Mouse (Mus musculus): ENCODE results near the gene Neurl3. TPM values are rescaled to one million over a fixed set of nuclear protein-coding genes. Genes with fewer than 3 reads are reported as not detected.

Gene Neurl3
- polyA plus RNA-seq, 1 experiment = 0.11 TPM

- no peak overlapping the region for H3K4me3 ChIP-seq
- H3ac ChIP-seq (ENCODE audit: control insufficient read depth, insufficient read length) = no peak overlapping the region
- H3K79me2 ChIP-seq (ENCODE audit: control insufficient read depth, insufficient read depth) = peaks cover 7% of the 10 kb centered on the region
- no peak for TF ChIP-seq MAX (IDR thresholded peaks at IDR 0.05; ENCODE audit: low read depth)
- peak; percentile 21 for TF ChIP-seq POLR2A (IDR thresholded peaks at IDR 0.05; ENCODE audit: insufficient read length, low read depth)
- TF ChIP-seq SRF (IDR thresholded peaks at IDR 0.05; ENCODE audit: control insufficient read depth, insufficient read length, low read depth) = peak; percentile 13
- peak in 1 of 3 experiments; percentile 15 for TF ChIP-seq MYOD1 (IDR thresholded peaks at IDR 0.05; ENCODE audit: control insufficient read depth in 1 of 3, insufficient read length in 2 of 3, low read depth in 2 of 3)
- TF ChIP-seq POLR2AphosphoS2 (IDR thresholded peaks at IDR 0.05; ENCODE audit: insufficient read length, low read depth) = peak; percentile 24
- no peak for TF ChIP-seq REST (IDR thresholded peaks at IDR 0.05; ENCODE audit: insufficient read depth, insufficient read length)
- no peak for TF ChIP-seq USF1 (IDR thresholded peaks at IDR 0.05; ENCODE audit: low read depth)
- peak; percentile 11 for TF ChIP-seq E2F4 (IDR thresholded peaks at IDR 0.05; ENCODE audit: insufficient read depth)
- TF ChIP-seq TCF3 (IDR thresholded peaks at IDR 0.05; ENCODE audit: insufficient read length, low read depth) = no peak
- TF ChIP-seq TCF12 (IDR thresholded peaks at IDR 0.05; ENCODE audit: insufficient read depth, poor library complexity, severe bottlenecking) = no peak
- peak in 1 of 3 experiments; percentile 29 for TF ChIP-seq MYOG (IDR thresholded peaks at IDR 0.05; ENCODE audit: control insufficient read depth in 1 of 3, insufficient read depth in 1 of 3, insufficient read length in 2 of 3, low read depth in 2 of 3)
- no peak for TF ChIP-seq CEBPB (IDR thresholded peaks at IDR 0.05; ENCODE audit: insufficient read depth, poor library complexity, severe bottlenecking)
- H3K27me3 ChIP-seq (ENCODE audit: control insufficient read depth, insufficient read depth, insufficient read length) = no peaks in the 10 kb centered on the region
- peak overlapping the region; percentile 59 for H3K4me2 ChIP-seq (ENCODE audit: low read depth)
- no peaks in the 10 kb centered on the region for H3K36me3 ChIP-seq (ENCODE audit: control insufficient read depth, insufficient read depth)
These were observed 29.2 kb upstream of the Neurl3 start for GRCm38 (mm10) chr1:36303381-36304320.

GRCm38 (mm10) chr1:36302957-36303356 is 28.5 kb upstream of the Neurl3 start:
- TF ChIP-seq TCF12 (IDR thresholded peaks at IDR 0.05; ENCODE audit: insufficient read depth, poor library complexity, severe bottlenecking) (no peak), E2F4 (IDR thresholded peaks at IDR 0.05; ENCODE audit: insufficient read depth) (no peak), CEBPB (IDR thresholded peaks at IDR 0.05; ENCODE audit: insufficient read depth, poor library complexity, severe bottlenecking) (no peak), REST (IDR thresholded peaks at IDR 0.05; ENCODE audit: insufficient read depth, insufficient read length) (no peak), POLR2A (IDR thresholded peaks at IDR 0.05; ENCODE audit: insufficient read length, low read depth) (no peak), TCF3 (IDR thresholded peaks at IDR 0.05; ENCODE audit: insufficient read length, low read depth) (no peak), MYOG (IDR thresholded peaks at IDR 0.05; ENCODE audit: control insufficient read depth in 1 of 3, insufficient read depth in 1 of 3, insufficient read length in 2 of 3, low read depth in 2 of 3) (no peak), USF1 (IDR thresholded peaks at IDR 0.05; ENCODE audit: low read depth) (no peak), MAX (IDR thresholded peaks at IDR 0.05; ENCODE audit: low read depth) (no peak), POLR2AphosphoS2 (IDR thresholded peaks at IDR 0.05; ENCODE audit: insufficient read length, low read depth) (no peak), MYOD1 (IDR thresholded peaks at IDR 0.05; ENCODE audit: control insufficient read depth in 1 of 3, insufficient read length in 2 of 3, low read depth in 2 of 3) (no peak)
- no peak overlapping the region for H3K4me3 ChIP-seq

GRCm38 (mm10) chr1:36302273-36302672 is 27.8 kb upstream of the Neurl3 start:
- Histone ChIP-seq H3K79me2 (ENCODE audit: control insufficient read depth, insufficient read depth) (no peaks in the 10 kb centered on the region), H3K27me3 (ENCODE audit: control insufficient read depth, insufficient read depth, insufficient read length) (no peaks in the 10 kb centered on the region), H3K36me3 (ENCODE audit: control insufficient read depth, insufficient read depth) (no peaks in the 10 kb centered on the region), H3K4me3 (no peak overlapping the region), H3ac (ENCODE audit: control insufficient read depth, insufficient read length) (no peak overlapping the region), H3K4me2 (ENCODE audit: low read depth) (no peak overlapping the region)
- TF ChIP-seq MYOG (IDR thresholded peaks at IDR 0.05; ENCODE audit: control insufficient read depth in 1 of 3, insufficient read depth in 1 of 3, insufficient read length in 2 of 3, low read depth in 2 of 3) = no peak
- TF ChIP-seq MYOD1 (IDR thresholded peaks at IDR 0.05; ENCODE audit: control insufficient read depth in 1 of 3, insufficient read length in 2 of 3, low read depth in 2 of 3) = no peak
- TF ChIP-seq POLR2AphosphoS2 (IDR thresholded peaks at IDR 0.05; ENCODE audit: insufficient read length, low read depth) = no peak
- TF ChIP-seq TCF3 (IDR thresholded peaks at IDR 0.05; ENCODE audit: insufficient read length, low read depth) = no peak
- no peak for TF ChIP-seq SRF (IDR thresholded peaks at IDR 0.05; ENCODE audit: control insufficient read depth, insufficient read length, low read depth)
- TF ChIP-seq E2F4 (IDR thresholded peaks at IDR 0.05; ENCODE audit: insufficient read depth) = no peak
- no peak for TF ChIP-seq TCF12 (IDR thresholded peaks at IDR 0.05; ENCODE audit: insufficient read depth, poor library complexity, severe bottlenecking)
- no peak for TF ChIP-seq USF1 (IDR thresholded peaks at IDR 0.05; ENCODE audit: low read depth)
- no peak for TF ChIP-seq MAX (IDR thresholded peaks at IDR 0.05; ENCODE audit: low read depth)
- TF ChIP-seq REST (IDR thresholded peaks at IDR 0.05; ENCODE audit: insufficient read depth, insufficient read length) = no peak
- TF ChIP-seq POLR2A (IDR thresholded peaks at IDR 0.05; ENCODE audit: insufficient read length, low read depth) = no peak
- no peak for TF ChIP-seq CEBPB (IDR thresholded peaks at IDR 0.05; ENCODE audit: insufficient read depth, poor library complexity, severe bottlenecking)

More at GRCm38 (mm10) chr1:36302957-36303356, 28.5 kb upstream of the Neurl3 start:
- peak overlapping the region; percentile 59 for H3K4me2 ChIP-seq (ENCODE audit: low read depth)
- no peaks in the 10 kb centered on the region for H3K79me2 ChIP-seq (ENCODE audit: control insufficient read depth, insufficient read depth)
- no peaks in the 10 kb centered on the region for H3K36me3 ChIP-seq (ENCODE audit: control insufficient read depth, insufficient read depth)
- no peak overlapping the region for H3ac ChIP-seq (ENCODE audit: control insufficient read depth, insufficient read length)
- no peaks in the 10 kb centered on the region for H3K27me3 ChIP-seq (ENCODE audit: control insufficient read depth, insufficient read depth, insufficient read length)

- Histone ChIP-seq H3K4me3 (no peak overlapping the region), H3K79me2 (ENCODE audit: control insufficient read depth, insufficient read depth) (no peaks in the 10 kb centered on the region), H3K4me2 (ENCODE audit: low read depth) (no peak overlapping the region), H3K27me3 (ENCODE audit: control insufficient read depth, insufficient read depth, insufficient read length) (no peaks in the 10 kb centered on the region), H3ac (ENCODE audit: control insufficient read depth, insufficient read length) (no peak overlapping the region), H3K36me3 (ENCODE audit: control insufficient read depth, insufficient read depth) (no peaks in the 10 kb centered on the region)
- TF ChIP-seq SRF (IDR thresholded peaks at IDR 0.05; ENCODE audit: control insufficient read depth, insufficient read length, low read depth) (no peak), USF1 (IDR thresholded peaks at IDR 0.05; ENCODE audit: low read depth) (no peak), MYOG (IDR thresholded peaks at IDR 0.05; ENCODE audit: control insufficient read depth in 1 of 3, insufficient read depth in 1 of 3, insufficient read length in 2 of 3, low read depth in 2 of 3) (no peak), POLR2A (IDR thresholded peaks at IDR 0.05; ENCODE audit: insufficient read length, low read depth) (no peak), CEBPB (IDR thresholded peaks at IDR 0.05; ENCODE audit: insufficient read depth, poor library complexity, severe bottlenecking) (no peak), MAX (IDR thresholded peaks at IDR 0.05; ENCODE audit: low read depth) (no peak), REST (IDR thresholded peaks at IDR 0.05; ENCODE audit: insufficient read depth, insufficient read length) (no peak), TCF3 (IDR thresholded peaks at IDR 0.05; ENCODE audit: insufficient read length, low read depth) (no peak), E2F4 (IDR thresholded peaks at IDR 0.05; ENCODE audit: insufficient read depth) (no peak), MYOD1 (IDR thresholded peaks at IDR 0.05; ENCODE audit: control insufficient read depth in 1 of 3, insufficient read length in 2 of 3, low read depth in 2 of 3) (no peak), POLR2AphosphoS2 (IDR thresholded peaks at IDR 0.05; ENCODE audit: insufficient read length, low read depth) (no peak), TCF12 (IDR thresholded peaks at IDR 0.05; ENCODE audit: insufficient read depth, poor library complexity, severe bottlenecking) (no peak)
These were observed 26.0 kb upstream of the Neurl3 start for GRCm38 (mm10) chr1:36300486-36300885.
